Comparison of ENCODE assay signal across 8 mouse cellular contexts in the genomic region with DNA sequence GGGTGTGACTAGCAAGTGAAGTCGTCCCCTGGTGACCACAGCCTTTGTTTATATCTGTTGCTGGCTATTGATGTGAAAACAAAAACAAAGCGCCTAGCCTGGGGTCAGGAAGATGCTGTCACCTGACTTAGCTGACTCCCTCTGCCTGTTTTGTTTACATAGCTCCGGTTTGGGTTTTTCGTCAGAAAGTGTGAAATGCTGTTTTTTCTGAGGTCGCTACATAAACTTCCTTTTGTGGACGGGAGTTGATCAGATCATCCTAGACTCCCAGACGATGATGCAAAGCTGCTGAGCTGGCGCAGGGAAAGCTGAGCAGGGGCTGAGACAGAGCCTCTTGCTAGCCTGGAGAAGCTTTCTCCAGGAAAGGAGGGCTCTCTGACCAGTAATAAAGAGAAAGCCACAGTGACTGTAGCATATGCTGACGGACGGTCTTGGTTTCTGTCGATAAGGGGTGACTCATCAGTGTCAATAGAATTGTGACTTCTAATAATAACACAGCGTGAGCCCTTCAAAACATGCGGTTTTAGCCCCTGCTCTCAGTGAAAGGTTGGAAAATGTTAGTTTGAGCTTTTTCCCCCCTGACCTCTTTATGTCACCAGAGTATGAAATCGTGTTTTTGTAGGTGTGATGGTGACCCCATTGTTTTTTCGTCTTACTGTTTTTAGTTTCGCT. TPM values are rescaled to one million over a fixed set of nuclear protein-coding genes. Genes with fewer than 3 reads are reported as not detected.
DNase-seq lines count a peak whose midpoint lies in the region; ATAC-seq and TF ChIP-seq lines count a peak whose summit lies in the region.

No protein-coding gene starts in this region.

- no peaks in the 10 kb centered on the region for H3K27me3 ChIP-seq in embryonic facial prominence, embryonic 11.5 days (ENCODE audit: control insufficient read depth, insufficient read depth, low read length)
- no peaks in the 10 kb centered on the region for H3K27me3 ChIP-seq in limb, embryonic 12.5 days
- 0 out of 2 replicates have a peak, but pooled peaks cover 5% of the 10 kb centered on the region for H3K27me3 ChIP-seq in midbrain, embryonic 12.5 days

- DNase-seq in cerebellum, adult 9-10 months: peak; percentile 55
- DNase-seq in cerebellum, adult 11 months: no peak
- no peak for DNase-seq in ES-E14 (ENCODE audit: low read depth, low spot score)
- no peak for DNase-seq in embryonic facial prominence, embryonic 11.5 days (ENCODE audit: low spot score)
- DNase-seq in heart, postnatal 36 days: peak; percentile 32 to 57
- DNase-seq in testis, postnatal 14 days (ENCODE audit: low spot score): no peak

- H3K27ac ChIP-seq in ES-E14 (ENCODE audit: insufficient read depth, low read depth, low read length, poor library complexity, severe bottlenecking): no peak overlapping the region
- peak overlapping the region; percentile 63 for H3K27ac ChIP-seq in embryonic facial prominence, embryonic 11.5 days (replicated peaks; ENCODE audit: low read depth, low read length)
- peak overlapping the region; percentile 85 for H3K27ac ChIP-seq in limb, embryonic 12.5 days
- H3K27ac ChIP-seq in midbrain, embryonic 12.5 days (replicated peaks): peak overlapping the region; percentile 67

- peaks cover 0 to 9% of the 10 kb centered on the region in 2 experiments; a peak in 1 of 4 replicates for H3K4me1 ChIP-seq in ES-E14 (ENCODE audit: control insufficient read depth in 2 of 2, insufficient read depth in 2 of 2, low read length in 2 of 2, poor library complexity in 1 of 2)
- peaks cover 10% of the 10 kb centered on the region for H3K4me1 ChIP-seq in embryonic facial prominence, embryonic 11.5 days (ENCODE audit: control insufficient read depth, insufficient read depth, low read length)
- H3K4me1 ChIP-seq in limb, embryonic 12.5 days (replicated peaks): peaks cover 50% of the 10 kb centered on the region
- peaks cover 58% of the 10 kb centered on the region for H3K4me1 ChIP-seq in midbrain, embryonic 12.5 days

- intact Hi-C loops in heart, postnatal 36 days (cut with DNase I): loop anchor here (2.0 to 5.0 kb wide), 2 partner anchors 38 to 52 kb away; no protein-coding TSS in a partner anchor

- H3K4me3 ChIP-seq in ES-E14 (ENCODE audit: insufficient read depth in 1 of 2, low read depth in 1 of 2, low read length in 2 of 2, poor library complexity in 1 of 2, severe bottlenecking in 1 of 2): no peak overlapping the region
- no peak overlapping the region for H3K4me3 ChIP-seq in embryonic facial prominence, embryonic 11.5 days (ENCODE audit: low read depth, low read length)
- H3K4me3 ChIP-seq in limb, embryonic 12.5 days (replicated peaks): no peak overlapping the region
- H3K4me3 ChIP-seq in midbrain, embryonic 12.5 days: peak overlapping the region; percentile 4; the same call in 1 of the 2 replicates

- no peaks in the 10 kb centered on the region for H3K36me3 ChIP-seq in ES-E14 (ENCODE audit: control insufficient read depth, insufficient read depth, low read length, poor library complexity, severe bottlenecking)
- H3K36me3 ChIP-seq in embryonic facial prominence, embryonic 11.5 days (replicated peaks; ENCODE audit: control insufficient read depth, insufficient read depth, low read depth, low read length): no peaks in the 10 kb centered on the region
- no peaks in the 10 kb centered on the region for H3K36me3 ChIP-seq in limb, embryonic 12.5 days
- no peaks in the 10 kb centered on the region for H3K36me3 ChIP-seq in midbrain, embryonic 12.5 days

- H3K4me2 ChIP-seq in embryonic facial prominence, embryonic 11.5 days (ENCODE audit: low read depth, low read length): peak overlapping the region; percentile 17; the same call in 1 of the 2 replicates
- H3K4me2 ChIP-seq in limb, embryonic 12.5 days: peak overlapping the region; percentile 35
- peak overlapping the region; percentile 38 for H3K4me2 ChIP-seq in midbrain, embryonic 12.5 days (replicated peaks)

- ATAC-seq in embryonic facial prominence, embryonic 11.5 days (replicated peaks; ENCODE audit: insufficient number of reproducible peaks, low FRiP score, low TSS enrichment, low read depth): no peak
- ATAC-seq in limb, embryonic 12.5 days (ENCODE audit: insufficient number of reproducible peaks, insufficient read depth, low FRiP score, low TSS enrichment, low read depth): no peak
- peak; percentile 32; the same call in 1 of the 2 replicates for ATAC-seq in midbrain, embryonic 12.5 days (ENCODE audit: low FRiP score, low read depth)

- in situ Hi-C loops in ES-E14 (cut with MboI; ENCODE audit: low sequenced_read_pairs in 2 of 2, unreplicated experiment in 2 of 2): no loop called here

- no peak overlapping the region for H3K9ac ChIP-seq in ES-E14 (ENCODE audit: insufficient read depth, low read depth, low read length, poor library complexity, severe bottlenecking)
- H3K9ac ChIP-seq in embryonic facial prominence, embryonic 11.5 days (replicated peaks; ENCODE audit: low read length): peak overlapping the region; percentile 40
- H3K9ac ChIP-seq in limb, embryonic 12.5 days (replicated peaks): no peak overlapping the region; the same call in 1 of the 2 replicates
- H3K9ac ChIP-seq in midbrain, embryonic 12.5 days (replicated peaks): peak overlapping the region; percentile 26

- H3K9me3 ChIP-seq in ES-E14 (ENCODE audit: control insufficient read depth, insufficient read depth, low read depth, low read length): no peaks in the 10 kb centered on the region
- H3K9me3 ChIP-seq in embryonic facial prominence, embryonic 11.5 days (replicated peaks; ENCODE audit: control insufficient read depth, low read length): no peaks in the 10 kb centered on the region
- no peaks in the 10 kb centered on the region for H3K9me3 ChIP-seq in limb, embryonic 12.5 days
- no peaks in the 10 kb centered on the region for H3K9me3 ChIP-seq in midbrain, embryonic 12.5 days

- 5% methylated on average over 16 of the region's 16 CpGs for WGBS in embryonic facial prominence, embryonic 11.5 days
- 21% methylated on average over 16 of the region's 16 CpGs for WGBS in limb, embryonic 12.5 days
- 3% methylated on average over 16 of the region's 16 CpGs for WGBS in midbrain, embryonic 12.5 days

TF ChIP-seq in ES-E14, 5 proteins besides CTCF, POLR2A, EP300 and RAD21:
- TF ChIP-seq HCFC1 (IDR thresholded peaks at IDR 0.05; ENCODE audit: borderline replicate concordance, insufficient read depth, low read length) (no peak), MAFK (IDR thresholded peaks at IDR 0.05; ENCODE audit: insufficient read depth, low read depth, low read length) (0 out of 2 replicates have a peak, but pooled peaks have one; percentile 16), ZC3H11A (IDR thresholded peaks at IDR 0.05; ENCODE audit: borderline replicate concordance, low read depth, low read length) (no peak)
TF ChIP-seq in ES-E14: peak in this region for 1.

RNA-seq across cellular contexts. Expression of a gene that starts 11.9 kb away (rescaled TPM):
- total RNA-seq in ES-E14 (2012; rRNA removed): 3.1 and 3.3 TPM in 2 replicates
- 11.0 and 11.5 TPM in 2 replicates for polyA plus RNA-seq in embryonic facial prominence, embryonic 11.5 days (2014; fragmentation: Nextera tagmentation; extraction: Ambion mirVana)
- total RNA-seq in heart, postnatal 36 days (2021): 1 to 10 TPM; 5.4 to 6.4 TPM
- 13.3 and 14.5 TPM in 2 replicates for polyA plus RNA-seq in limb, embryonic 12.5 days (2016; fragmentation: Nextera tagmentation; extraction: Ambion mirVana)
- 17.8 and 18.8 TPM in 2 replicates for polyA plus RNA-seq in midbrain, embryonic 12.5 days (2016; fragmentation: Nextera tagmentation; extraction: Ambion mirVana)

Comparison
In these comparisons a context has a peak if more than half of its experiments do, and no peak if none do; other contexts are left out.
1. DNase-seq: peak in cerebellum, adult 9-10 months (single experiment) and heart, postnatal 36 days (2 of 2); none in cerebellum, adult 11 months (single experiment), ES-E14 (single experiment), embryonic facial prominence, embryonic 11.5 days (single experiment) and testis, postnatal 14 days (single experiment).
2. H3K9ac ChIP-seq: peak in embryonic facial prominence, embryonic 11.5 days (single experiment) and midbrain, embryonic 12.5 days (single experiment); none in ES-E14 (single experiment) and limb, embryonic 12.5 days (single experiment).
3. Peak in every context shown above with its lines, with median percentiles within 50 percentile points of each other: H3K4me2 ChIP-seq.